30 mouse cellular contexts compared by ENCODE assay signal in genomic region chr16:22729096-22729495, GRCm38 (mm10).
"Had no signal": no experiment of that assay in that cellular context is flagged by ENCODE, and none has a peak within 500 bp of the region (broad histone marks: within the 10 kb centered on the region; RNA-seq: fewer than 3 reads in every experiment).

No protein-coding gene starts in this region.

- H3K9me3 ChIP-seq: limb, embryonic 10.5 days; limb, embryonic 12.5 days; limb, embryonic 13.5 days; limb, embryonic 15.5 days; liver, embryonic 12.5 days; liver, embryonic 13.5 days; liver, embryonic 15.5 days; lung, embryonic 15.5 days; megakaryocyte, embryonic 14.5 days; midbrain, embryonic 10.5 days; midbrain, embryonic 12.5 days; midbrain, embryonic 13.5 days; midbrain, embryonic 15.5 days; neural tube, embryonic 12.5 days had no signal

- H3K4me1 ChIP-seq: limb, embryonic 10.5 days; limb, embryonic 12.5 days; limb, embryonic 13.5 days; limb, embryonic 15.5 days; liver, embryonic 12.5 days; liver, embryonic 13.5 days; liver, embryonic 15.5 days; megakaryocyte, embryonic 14.5 days had no signal

- DNase-seq: left cerebral cortex, postnatal 4 days; liver; liver, embryonic 13.5 days; liver, postnatal 0 days; lung, adult 18-20 months; lung, adult 2 months; lung, embryonic 14.5 days; lung, postnatal 10 days; lung, postnatal 14 days; lung, postnatal 36 days; lung, postnatal 4 days; midbrain, embryonic 14.5 days had no signal

- H3K4me2 ChIP-seq: limb, embryonic 12.5 days; limb, embryonic 13.5 days; limb, embryonic 15.5 days; liver, embryonic 11.5 days; liver, embryonic 12.5 days; liver, embryonic 13.5 days; liver, embryonic 15.5 days; lung, embryonic 14.5 days; lung, embryonic 15.5 days; midbrain, embryonic 11.5 days; midbrain, embryonic 12.5 days; midbrain, embryonic 13.5 days; midbrain, embryonic 15.5 days; neural tube, embryonic 12.5 days had no signal

- H3K36me3 ChIP-seq: limb, embryonic 10.5 days; limb, embryonic 12.5 days; limb, embryonic 13.5 days; limb, embryonic 15.5 days; liver, embryonic 12.5 days; liver, embryonic 13.5 days; liver, embryonic 15.5 days; lung, embryonic 15.5 days; midbrain, embryonic 10.5 days; midbrain, embryonic 12.5 days; midbrain, embryonic 13.5 days; midbrain, embryonic 15.5 days; neural tube, embryonic 12.5 days had no signal

- H3K9ac ChIP-seq: limb, embryonic 12.5 days; limb, embryonic 13.5 days; limb, embryonic 15.5 days; liver, embryonic 12.5 days; liver, embryonic 13.5 days; liver, embryonic 14.5 days; liver, embryonic 15.5 days; liver, postnatal 0 days; lung, embryonic 14.5 days; lung, embryonic 15.5 days; midbrain, embryonic 12.5 days; midbrain, embryonic 13.5 days; midbrain, embryonic 15.5 days; neural tube, embryonic 12.5 days had no signal

- H3K27me3 ChIP-seq: limb, embryonic 12.5 days; limb, embryonic 13.5 days; limb, embryonic 15.5 days; liver, embryonic 12.5 days; liver, embryonic 13.5 days; liver, embryonic 15.5 days; lung, embryonic 15.5 days; midbrain, embryonic 12.5 days; midbrain, embryonic 13.5 days; midbrain, embryonic 15.5 days; neural tube, embryonic 12.5 days had no signal

- H3K27ac ChIP-seq: limb, embryonic 10.5 days; limb, embryonic 12.5 days; limb, embryonic 13.5 days; limb, embryonic 15.5 days; liver, embryonic 12.5 days; liver, embryonic 13.5 days; liver, embryonic 14.5 days; liver, embryonic 15.5 days; lung, embryonic 15.5 days; macrophage; midbrain, embryonic 10.5 days; midbrain, embryonic 12.5 days; midbrain, embryonic 13.5 days; midbrain, embryonic 15.5 days; neural tube, embryonic 12.5 days had no signal

- H3K4me3 ChIP-seq: limb, embryonic 10.5 days; limb, embryonic 12.5 days; limb, embryonic 13.5 days; limb, embryonic 15.5 days; liver, embryonic 12.5 days; liver, embryonic 13.5 days; liver, embryonic 15.5 days; lung, embryonic 15.5 days; megakaryocyte, embryonic 14.5 days; midbrain, embryonic 10.5 days; midbrain, embryonic 12.5 days; midbrain, embryonic 13.5 days; midbrain, embryonic 15.5 days; myocyte; neural tube, embryonic 12.5 days had no signal
